Mouse (Mus musculus) G1E (cell line): Measurements from ENCODE around the gene Sec63. TPM values are rescaled to one million over a fixed set of nuclear protein-coding genes. Genes with fewer than 3 reads are reported as not detected.

Experiments
- ATAC-seq: 2 replicates; pipeline ENCODE4 v1.8.0; 2016; ENCODE audit warnings: mild to moderate bottlenecking; ENCODE audit not compliant: insufficient number of reproducible peaks, poor library complexity, low FRiP score, severe bottlenecking; ENCODE audit errors: extremely low read depth
- DNase-seq: peaks from one replicate; pipeline ENCODE4 v3.0.0; 2012; ENCODE audit warnings: low spot score
- H3K27me3 ChIP-seq: 2 replicates; pipeline ENCODE4 v1.6.1; 2012; ENCODE audit warnings: mild to moderate bottlenecking, low read length, inconsistent platforms; ENCODE audit not compliant: insufficient read depth
- H3K36me3 ChIP-seq: replicated peaks from 2 replicates; pipeline ENCODE3; 2012; ENCODE audit warnings: mild to moderate bottlenecking, inconsistent platforms
- H3K4me1 ChIP-seq: 2 replicates; pipeline ENCODE4 v1.6.1; 2012; ENCODE audit warnings: low read depth, low read length, inconsistent platforms, mixed read lengths; ENCODE audit not compliant: insufficient read depth
- H3K4me3 ChIP-seq: 2 replicates; pipeline ENCODE4 v1.5.1; 2012; ENCODE audit warnings: low read depth, mild to moderate bottlenecking, inconsistent platforms, low read length, moderate library complexity, mixed read lengths
- H3K9me3 ChIP-seq: replicated peaks from 2 replicates; pipeline ENCODE4 v1.6.1; 2012; ENCODE audit warnings: inconsistent platforms
- CTCF ChIP-seq: IDR thresholded peaks from 2 replicates; pipeline ENCODE4 v1.5.1; 2012; ENCODE audit warnings: low read depth, low read length, inconsistent platforms, mixed read lengths
- GATA1 ChIP-seq: IDR thresholded peaks from 2 replicates; pipeline ENCODE4 v1.6.1; 2012; ENCODE audit warnings: borderline replicate concordance, low read length, inconsistent platforms, mixed read lengths
- GATA2 ChIP-seq: IDR thresholded peaks from 2 replicates; pipeline ENCODE4 v1.6.1; 2012; ENCODE audit warnings: low read depth, low read length, inconsistent platforms, borderline replicate concordance
- POLR2AphosphoS5 ChIP-seq: IDR thresholded peaks from 2 replicates; pipeline ENCODE4 v1.6.1; 2012; ENCODE audit warnings: low read depth, low read length, inconsistent platforms; ENCODE audit not compliant: insufficient replicate concordance
- TAL1 ChIP-seq: conservative IDR thresholded peaks from 2 replicates; pipeline ENCODE4 v1.6.1; 2012; ENCODE audit warnings: low read depth, low read length, inconsistent platforms, mixed read lengths
- polyA plus RNA-seq: library from polyadenylated mRNA; stranded (reverse); fragments of >175 nt; gene quantifications from 2 replicates; pipeline ENCODE4 v1.2.3, GENCODE M21; 2012
- total RNA-seq, 2 experiments: library from RNA; stranded (forward) in 1 of 2; stranded (reverse) in 1 of 2; fragments of 200-1000 nt in 1 of 2; fragments of >200 nt in 1 of 2; fragmentation: Nextera tagmentation in 1 of 2; gene quantifications; 2 replicates each; pipeline ENCODE4 v1.2.3; 2014 to 2017

Sec63 gene
- total and polyA plus RNA-seq, 3 experiments, result 4.0 to 17.5 (median 15.6) TPM

- Histone ChIP-seq H3K9me3 (no peaks in the 10 kb centered on the region), H3K4me3 (no peak overlapping the region), H3K4me1 (no peaks in the 10 kb centered on the region), H3K36me3 (no peaks in the 10 kb centered on the region), H3K27me3 (peaks cover 5% of the 10 kb centered on the region; the same call in 1 of the 2 replicates)
- DNase-seq, result no peak
- no peak for ATAC-seq
- TF ChIP-seq CTCF (no peak), POLR2AphosphoS5 (no peak), GATA2 (no peak), GATA1 (no peak), TAL1 (no peak)
Measured at GRCm38 (mm10) chr10:42873077-42873595, 111.8 kb downstream of the Sec63 start.

GRCm38 (mm10) chr10:42876172-42876571 lies 114.9 kb downstream of the Sec63 start:
- no peak for DNase-seq
- Histone ChIP-seq H3K9me3 (no peaks in the 10 kb centered on the region), H3K4me3 (no peak overlapping the region), H3K36me3 (no peaks in the 10 kb centered on the region), H3K4me1 (no peaks in the 10 kb centered on the region), H3K27me3 (peaks cover 5% of the 10 kb centered on the region; the same call in 1 of the 2 replicates)
- TF ChIP-seq GATA2 (no peak), CTCF (no peak), TAL1 (no peak), POLR2AphosphoS5 (no peak), GATA1 (no peak)
- ATAC-seq, result no peak

- TF ChIP-seq TAL1 (no peak), CTCF (no peak), GATA2 (no peak), POLR2AphosphoS5 (no peak), GATA1 (no peak)
- DNase-seq (no peak), ATAC-seq (no peak)
- no peaks in the 10 kb centered on the region for H3K9me3 ChIP-seq
- peaks cover 5% of the 10 kb centered on the region; the same call in 1 of the 2 replicates for H3K27me3 ChIP-seq
- H3K4me3 ChIP-seq, result no peak overlapping the region
- H3K4me1 ChIP-seq, result no peaks in the 10 kb centered on the region
- H3K36me3 ChIP-seq, result no peaks in the 10 kb centered on the region
Measured at GRCm38 (mm10) chr10:42879269-42879681, 118.0 kb downstream of the Sec63 start.

GRCm38 (mm10) chr10:42879682-42880081 lies 118.4 kb downstream of the Sec63 start:
- Histone ChIP-seq H3K4me1 (no peaks in the 10 kb centered on the region), H3K4me3 (no peak overlapping the region), H3K27me3 (peaks cover 5% of the 10 kb centered on the region; the same call in 1 of the 2 replicates), H3K9me3 (no peaks in the 10 kb centered on the region), H3K36me3 (no peaks in the 10 kb centered on the region)
- no peak for TF ChIP-seq POLR2AphosphoS5
- TF ChIP-seq GATA2, result no peak
- no peak for TF ChIP-seq TAL1
- no peak for TF ChIP-seq CTCF
- no peak for TF ChIP-seq GATA1
- ATAC-seq (no peak), DNase-seq (no peak)

Other genes starting within 250 kb of the Sec63 start
- gene Nr2e1, start 177.9 kb upstream of the Sec63 start, total RNA-seq (2014; fragmentation: Nextera tagmentation), result not detected in 2 replicates
- 0.06 TPM in 1 of 2 replicates, not detected in the other for gene Nr2e1, start 177.9 kb upstream of the Sec63 start, total RNA-seq (2017)
- not detected in 2 replicates for gene Nr2e1, start 177.9 kb upstream of the Sec63 start, polyA plus RNA-seq
- 24.5 and 65.2 TPM in 2 replicates for gene Ostm1, start 177.7 kb upstream of the Sec63 start, total RNA-seq (2014; fragmentation: Nextera tagmentation)
- gene Ostm1, start 177.7 kb upstream of the Sec63 start, total RNA-seq (2017), result 58.3 and 60.5 TPM in 2 replicates
- 4.0 and 4.9 TPM in 2 replicates for gene Ostm1, start 177.7 kb upstream of the Sec63 start, polyA plus RNA-seq
- not detected in 2 replicates for gene Scml4, start 98.9 kb downstream of the Sec63 start, total RNA-seq (2014; fragmentation: Nextera tagmentation)
- 0.06 TPM in 1 of 2 replicates, not detected in the other for gene Scml4, start 98.9 kb downstream of the Sec63 start, total RNA-seq (2017)
- not detected in 2 replicates for gene Scml4, start 98.9 kb downstream of the Sec63 start, polyA plus RNA-seq